Mouse (Mus musculus): ENCODE measurements around the gene Rrn3. TPM values are rescaled to one million over a fixed set of nuclear protein-coding genes. Genes with fewer than 3 reads are reported as not detected.
"Not testable (repeated sequence)": the region's sequence is repeated elsewhere in the genome, so short reads cannot be mapped to it uniquely, and the experiment has no call there.

The Rrn3 gene
- 61.0 and 63.6 TPM in 2 replicates for polyA plus RNA-seq (2016; fragmentation: Nextera tagmentation; extraction: Ambion mirVana)

DNA sequence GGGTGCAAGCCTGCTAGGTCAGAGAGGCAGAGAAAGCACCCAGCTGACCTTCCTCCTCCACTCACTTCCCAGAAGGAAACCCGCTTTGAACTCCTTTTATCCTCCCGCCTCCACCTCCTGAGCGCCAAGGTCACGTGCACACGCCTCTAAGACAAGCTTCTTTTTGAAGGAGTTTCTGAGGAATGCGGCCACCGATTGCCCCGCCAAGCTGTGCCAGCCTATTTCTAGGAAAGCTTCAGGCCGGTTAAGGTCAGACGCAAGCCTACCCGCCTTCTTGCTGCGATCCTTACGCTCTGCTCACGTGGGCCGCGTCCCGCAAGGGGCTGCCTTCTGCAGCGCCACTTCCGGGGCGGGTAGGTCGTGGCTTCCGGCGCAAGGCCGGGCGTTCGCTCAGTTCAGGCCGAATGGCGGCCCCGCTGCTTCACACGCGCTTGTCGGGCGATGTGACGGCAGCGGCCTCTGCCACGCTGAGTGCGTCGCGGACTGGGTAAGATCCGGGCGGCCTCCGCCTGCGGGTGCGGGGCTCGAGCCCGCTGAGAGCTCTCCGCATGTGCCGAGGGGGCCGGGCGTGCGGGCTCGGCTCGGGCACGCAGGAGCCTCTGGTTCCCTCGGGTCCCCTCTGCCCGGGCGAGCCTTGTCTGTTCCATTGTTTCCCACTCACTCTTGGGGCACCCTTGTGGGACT, at the start of gene Rrn3:
Gene Rrn3 (plus strand): TSS at position 356 of the 684 bp plus-strand sequence.
- H3K9ac ChIP-seq: peak within 1 kb of the TSS; percentile 94
- H3K9me3 ChIP-seq (replicated peaks): peaks cover 17% of the 10 kb centered on the region
- peaks cover 14% of the 10 kb centered on the region for H3K4me1 ChIP-seq (replicated peaks)
- ATAC-seq (ENCODE audit: insufficient number of reproducible peaks, low FRiP score): peak; percentile 98
- peak within 1 kb of the TSS; percentile 97 for H3K4me3 ChIP-seq
- no peaks in the 10 kb centered on the region for H3K27me3 ChIP-seq (replicated peaks)
- under 1% methylated on average over 57 of the region's 57 CpGs for WGBS
- peaks cover 30% of the 10 kb centered on the region for H3K36me3 ChIP-seq
- H3K27ac ChIP-seq (ENCODE audit: poor library complexity, severe bottlenecking): peak within 1 kb of the TSS; percentile 78
- peak within 1 kb of the TSS; percentile 74 for H3K4me2 ChIP-seq

DNA sequence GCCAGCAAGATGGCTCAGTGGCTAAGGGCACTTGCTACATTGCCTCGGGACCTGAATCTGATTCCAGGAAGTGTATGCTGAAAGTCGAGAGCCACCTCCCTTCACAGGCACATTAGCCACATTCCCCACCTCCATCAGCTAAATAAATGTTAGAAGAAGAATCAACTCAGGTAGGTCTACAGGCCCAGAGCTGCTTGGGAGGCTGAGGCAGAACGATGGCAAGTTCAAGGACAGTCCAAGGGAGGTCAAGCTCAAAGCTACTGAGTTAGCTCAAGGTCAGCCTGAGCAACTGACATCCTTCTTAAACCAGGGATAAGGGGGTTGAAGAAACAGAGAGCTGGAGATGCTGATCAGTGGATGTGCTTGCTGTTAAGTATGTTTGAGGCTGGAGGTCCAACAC, 47.7 kb upstream of the Rrn3 start:
- WGBS: 63% methylated on average over 3 of the region's 3 CpGs
- no peak for ATAC-seq (ENCODE audit: insufficient number of reproducible peaks, low FRiP score)
- no peaks in the 10 kb centered on the region for H3K36me3 ChIP-seq
- peaks cover 7% of the 10 kb centered on the region; the same call in 1 of the 2 replicates for H3K27me3 ChIP-seq (replicated peaks)
- H3K27ac ChIP-seq (ENCODE audit: poor library complexity, severe bottlenecking): no peak overlapping the region
- no peak overlapping the region for H3K9ac ChIP-seq
- no peak overlapping the region for H3K4me3 ChIP-seq
- peaks cover 9% of the 10 kb centered on the region for H3K4me1 ChIP-seq (replicated peaks)
- no peak overlapping the region for H3K4me2 ChIP-seq
- H3K9me3 ChIP-seq (replicated peaks): no peaks in the 10 kb centered on the region

DNA sequence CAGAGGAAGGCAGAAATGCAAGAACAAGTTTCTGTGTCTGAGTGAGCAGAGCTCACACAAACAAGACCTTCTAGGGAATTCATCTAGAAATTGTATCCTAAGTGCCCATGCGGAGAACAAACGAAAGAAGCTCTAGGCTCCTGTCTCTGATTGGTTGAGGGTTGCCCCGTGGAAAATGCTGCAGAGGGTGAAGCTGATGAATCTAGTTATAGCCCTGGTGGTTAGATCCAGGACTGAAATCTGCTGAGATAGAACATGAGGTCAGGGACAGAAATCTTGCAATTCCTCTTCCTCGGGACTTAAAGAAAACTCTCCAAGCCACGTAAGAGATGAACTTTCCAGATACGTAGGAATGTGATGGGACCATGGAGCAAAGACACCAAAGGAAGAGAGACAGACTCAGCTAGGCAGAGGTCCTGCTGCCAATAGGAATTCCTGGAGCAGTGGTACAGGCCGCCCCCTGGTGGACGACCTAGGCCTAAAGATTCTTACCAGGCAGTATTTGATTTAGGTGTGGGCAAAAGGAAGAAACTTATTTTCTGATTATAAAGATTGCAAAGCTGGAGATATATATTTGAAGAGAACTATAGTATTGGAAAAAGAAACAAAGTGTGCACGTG, 46.9 kb upstream of the Rrn3 start:
- no peak overlapping the region for H3K9ac ChIP-seq
- no peak overlapping the region for H3K27ac ChIP-seq (ENCODE audit: poor library complexity, severe bottlenecking)
- no peak for ATAC-seq (ENCODE audit: insufficient number of reproducible peaks, low FRiP score)
- no peak overlapping the region for H3K4me3 ChIP-seq
- no peaks in the 10 kb centered on the region for H3K9me3 ChIP-seq (replicated peaks)
- H3K36me3 ChIP-seq: no peaks in the 10 kb centered on the region
- WGBS: 20% methylated on average over 9 of the region's 9 CpGs
- no peak overlapping the region for H3K4me2 ChIP-seq
- peaks cover 9% of the 10 kb centered on the region for H3K4me1 ChIP-seq (replicated peaks)
- peaks cover 7% of the 10 kb centered on the region; the same call in 1 of the 2 replicates for H3K27me3 ChIP-seq (replicated peaks)

DNA sequence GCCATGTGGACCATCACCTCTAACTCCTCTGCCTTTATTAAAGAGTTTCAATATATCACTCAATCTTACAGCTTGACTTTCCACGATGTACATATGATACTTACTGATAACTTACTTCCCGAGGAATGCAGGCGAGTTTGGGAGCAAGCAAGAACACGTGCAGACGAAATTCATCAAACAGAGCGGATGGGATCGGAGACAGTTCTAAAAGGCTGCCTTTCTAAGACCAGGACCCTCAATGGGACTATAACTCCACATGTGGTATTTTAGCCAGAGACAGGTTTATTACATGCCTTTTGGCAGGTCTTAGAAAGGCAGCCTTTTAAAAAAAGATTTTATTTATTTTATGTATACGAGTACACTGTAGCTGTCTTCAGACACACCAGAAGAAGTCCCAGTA, 44.5 kb upstream of the Rrn3 start:
- H3K4me3 ChIP-seq: no peak overlapping the region
- H3K27ac ChIP-seq (ENCODE audit: poor library complexity, severe bottlenecking): no peak overlapping the region
- no peak for ATAC-seq (ENCODE audit: insufficient number of reproducible peaks, low FRiP score)
- no peaks in the 10 kb centered on the region for H3K27me3 ChIP-seq (replicated peaks)
- H3K4me2 ChIP-seq: no peak overlapping the region
- no peaks in the 10 kb centered on the region for H3K9me3 ChIP-seq (replicated peaks)
- WGBS: 76% methylated on average over 8 of the region's 8 CpGs
- no peaks in the 10 kb centered on the region for H3K36me3 ChIP-seq
- no peak overlapping the region for H3K9ac ChIP-seq
- no peaks in the 10 kb centered on the region; the same call in 1 of the 2 replicates for H3K4me1 ChIP-seq (replicated peaks)

DNA sequence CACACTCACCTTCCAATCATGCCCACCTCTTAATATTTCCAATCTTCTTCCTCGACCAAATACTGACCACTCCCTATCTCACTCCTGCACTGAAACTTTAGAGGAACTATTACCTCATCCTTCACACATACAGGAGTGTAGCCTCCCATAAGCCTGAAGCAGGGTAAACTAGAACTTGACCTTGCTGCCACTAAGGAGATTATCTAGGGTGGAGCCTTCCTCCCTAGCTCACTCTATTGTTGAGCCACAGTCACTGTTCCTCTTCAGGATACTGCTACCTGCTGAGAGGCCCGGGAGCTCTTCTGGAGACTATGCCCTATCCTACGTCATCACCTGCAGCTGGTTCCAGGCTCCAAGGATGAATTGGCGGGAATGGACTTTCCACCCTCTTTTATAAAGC, 41.5 kb upstream of the Rrn3 start:
- not testable (repeated sequence) for H3K4me2 ChIP-seq; ATAC-seq (ENCODE audit: insufficient number of reproducible peaks, low FRiP score)
- 61% methylated on average over 4 of the region's 4 CpGs for WGBS

DNA sequence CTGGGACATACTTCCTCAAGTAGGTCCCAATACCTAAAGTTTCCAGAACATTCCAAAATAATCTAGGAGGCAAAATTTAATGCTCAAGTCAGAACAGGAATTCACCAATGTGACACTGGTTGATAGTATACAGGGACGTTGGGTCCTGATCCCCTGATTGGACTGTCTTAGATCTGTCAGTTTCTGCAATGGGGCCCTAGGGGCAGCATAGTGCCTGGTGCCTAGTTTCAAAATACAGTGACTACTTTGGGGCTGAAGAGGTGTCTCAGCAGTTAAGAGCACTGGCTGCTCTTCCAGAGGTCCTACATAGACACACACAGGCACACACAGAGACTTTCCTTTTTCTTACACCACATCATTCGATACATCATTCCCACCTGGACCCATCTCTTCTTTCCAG, 39.7 kb upstream of the Rrn3 start:
- no peak for ATAC-seq (ENCODE audit: insufficient number of reproducible peaks, low FRiP score)
- Histone ChIP-seq H3K4me2 (no peak overlapping the region), H3K36me3 (no peaks in the 10 kb centered on the region), H3K4me3 (no peak overlapping the region), H3K9ac (no peak overlapping the region), H3K4me1 (replicated peaks) (no peaks in the 10 kb centered on the region), H3K27ac (ENCODE audit: poor library complexity, severe bottlenecking) (no peak overlapping the region), H3K27me3 (replicated peaks) (no peaks in the 10 kb centered on the region), H3K9me3 (replicated peaks) (no peaks in the 10 kb centered on the region)
- 66% methylated on average over 2 of the region's 2 CpGs for WGBS

More for the DNA sequence above, 41.5 kb upstream of the Rrn3 start:
- H3K36me3 ChIP-seq; H3K9ac ChIP-seq; H3K9me3 ChIP-seq (replicated peaks); H3K4me1 ChIP-seq (replicated peaks); H3K27me3 ChIP-seq (replicated peaks); H3K27ac ChIP-seq (ENCODE audit: poor library complexity, severe bottlenecking); H3K4me3 ChIP-seq: not testable (repeated sequence)

DNA sequence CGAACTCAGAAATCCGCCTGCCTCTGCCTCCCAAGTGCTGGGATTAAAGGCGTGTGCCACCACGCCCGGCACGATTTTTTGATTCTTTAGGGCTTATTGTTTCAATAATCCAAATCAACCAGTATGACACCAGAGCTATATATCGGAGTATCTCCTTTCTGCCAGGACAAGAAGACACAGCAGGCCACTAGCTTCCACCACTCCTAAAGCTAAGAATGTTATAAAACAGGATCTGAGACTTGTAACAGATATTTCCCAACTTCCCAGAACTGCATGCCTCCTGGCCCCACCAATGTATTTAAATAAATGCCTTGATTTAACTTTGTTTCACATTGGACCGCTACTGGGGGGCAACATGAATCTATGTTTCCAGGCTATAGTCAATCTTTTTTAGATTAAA, 32.8 kb upstream of the Rrn3 start:
- Histone ChIP-seq H3K27me3 (replicated peaks) (no peaks in the 10 kb centered on the region; the same call in 1 of the 2 replicates), H3K27ac (ENCODE audit: poor library complexity, severe bottlenecking) (no peak overlapping the region), H3K36me3 (no peaks in the 10 kb centered on the region), H3K9ac (no peak overlapping the region), H3K4me3 (no peak overlapping the region), H3K9me3 (replicated peaks) (no peaks in the 10 kb centered on the region), H3K4me2 (no peak overlapping the region), H3K4me1 (replicated peaks) (no peaks in the 10 kb centered on the region)
- ATAC-seq (ENCODE audit: insufficient number of reproducible peaks, low FRiP score): no peak
- WGBS: 84% methylated on average over 8 of the region's 8 CpGs

DNA sequence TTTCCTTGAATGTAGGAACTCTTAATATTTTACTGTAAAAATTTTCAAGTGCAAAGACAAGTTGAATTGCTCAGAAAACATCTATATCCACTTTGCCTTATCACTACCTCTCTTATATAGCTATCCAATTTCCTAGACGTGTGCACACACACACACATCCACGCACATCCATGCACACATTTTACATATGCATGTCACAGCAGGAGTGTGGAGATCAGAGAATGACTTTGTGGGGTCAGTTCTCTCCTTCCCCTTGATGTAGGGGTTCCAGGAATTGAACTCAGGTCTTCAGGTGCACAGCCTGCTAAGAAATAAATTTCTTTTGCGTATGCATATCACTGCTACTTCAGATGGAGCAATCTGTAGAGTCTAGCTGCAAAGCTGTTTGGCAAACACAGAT, 32.4 kb upstream of the Rrn3 start:
- no peak for ATAC-seq (ENCODE audit: insufficient number of reproducible peaks, low FRiP score)
- H3K27ac ChIP-seq (ENCODE audit: poor library complexity, severe bottlenecking): no peak overlapping the region
- WGBS: 68% methylated on average over 3 of the region's 3 CpGs

DNA sequence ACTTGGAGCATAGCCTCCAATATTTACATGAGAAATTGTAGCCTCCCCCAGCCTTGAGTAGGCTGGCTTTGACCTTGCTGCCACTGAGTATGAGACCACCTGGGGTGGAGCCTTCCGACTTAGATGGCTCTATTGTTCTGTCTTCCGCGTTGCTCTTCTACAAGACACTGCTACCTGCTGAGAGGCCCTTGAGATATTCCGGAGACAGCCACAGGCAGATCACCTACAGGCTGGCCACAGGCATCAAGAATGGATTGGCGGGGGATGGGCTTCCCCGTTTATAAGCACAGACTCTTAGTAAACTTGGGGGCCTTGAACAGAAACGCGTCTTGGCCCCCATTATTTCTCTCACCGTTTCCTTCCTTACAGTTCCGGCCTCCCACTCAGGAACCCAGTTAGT, 31.7 kb upstream of the Rrn3 start:
- H3K9me3 ChIP-seq (replicated peaks); ATAC-seq (ENCODE audit: insufficient number of reproducible peaks, low FRiP score); H3K4me1 ChIP-seq (replicated peaks); H3K4me2 ChIP-seq; H3K27ac ChIP-seq (ENCODE audit: poor library complexity, severe bottlenecking); H3K27me3 ChIP-seq (replicated peaks); H3K9ac ChIP-seq; H3K4me3 ChIP-seq; H3K36me3 ChIP-seq: not testable (repeated sequence)
- 22% methylated on average over 10 of the region's 10 CpGs for WGBS

More for the DNA sequence above, 32.4 kb upstream of the Rrn3 start:
- H3K9ac ChIP-seq: no peak overlapping the region
- no peaks in the 10 kb centered on the region; the same call in 1 of the 2 replicates for H3K27me3 ChIP-seq (replicated peaks)
- no peak overlapping the region for H3K4me2 ChIP-seq
- H3K9me3 ChIP-seq (replicated peaks): no peaks in the 10 kb centered on the region
- H3K4me1 ChIP-seq (replicated peaks): no peaks in the 10 kb centered on the region
- H3K4me3 ChIP-seq: no peak overlapping the region
- no peaks in the 10 kb centered on the region for H3K36me3 ChIP-seq

DNA sequence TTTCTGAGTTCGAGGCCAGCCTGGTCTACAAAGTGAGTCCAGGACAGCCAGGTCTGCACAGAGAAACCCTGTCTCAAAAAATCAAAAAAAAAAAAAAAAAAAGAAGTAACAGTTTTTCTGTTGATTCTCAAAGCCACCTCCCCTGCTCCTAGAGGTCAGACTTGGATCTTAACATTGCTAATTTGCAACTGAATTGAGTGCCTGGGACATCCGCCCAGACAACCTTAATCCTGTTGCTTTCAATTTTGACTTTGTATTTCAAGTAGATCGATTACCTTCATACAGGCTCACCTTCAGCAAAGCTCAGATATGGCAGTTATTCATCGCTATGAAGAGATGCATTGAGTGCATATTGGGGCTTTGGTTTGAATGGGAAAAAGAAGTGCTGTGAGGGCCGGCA, 31.2 kb upstream of the Rrn3 start:
- H3K4me1 ChIP-seq (replicated peaks): no peaks in the 10 kb centered on the region
- ATAC-seq (ENCODE audit: insufficient number of reproducible peaks, low FRiP score): no peak
- H3K27me3 ChIP-seq (replicated peaks): no peaks in the 10 kb centered on the region; the same call in 1 of the 2 replicates
- no peaks in the 10 kb centered on the region for H3K36me3 ChIP-seq
- H3K9me3 ChIP-seq (replicated peaks): no peaks in the 10 kb centered on the region
- H3K4me2 ChIP-seq: no peak overlapping the region
- no peak overlapping the region for H3K9ac ChIP-seq
- 56% methylated on average over 5 of the region's 5 CpGs for WGBS
- H3K27ac ChIP-seq (ENCODE audit: poor library complexity, severe bottlenecking): no peak overlapping the region
- no peak overlapping the region for H3K4me3 ChIP-seq

DNA sequence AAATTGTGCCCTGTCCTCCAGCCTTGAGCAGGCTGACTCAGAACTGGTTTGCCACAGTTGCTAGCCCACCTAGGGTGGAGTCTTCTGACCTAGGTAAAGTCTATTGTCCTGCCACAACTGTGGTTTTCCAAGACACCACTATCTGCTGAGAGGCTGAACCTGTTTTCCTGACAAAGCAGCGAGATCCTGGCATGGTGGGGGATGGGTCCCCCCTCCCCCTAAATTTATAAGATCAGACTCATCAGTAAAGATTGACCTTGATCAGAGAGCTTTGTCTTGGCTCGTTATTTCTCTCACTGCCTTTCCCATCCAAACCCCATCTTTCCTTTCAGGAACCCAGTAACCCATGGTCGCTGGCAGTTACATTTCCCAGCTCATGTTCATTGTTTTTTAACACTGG, 30.5 kb upstream of the Rrn3 start:
- WGBS: 64% methylated on average over 3 of the region's 3 CpGs
- Histone ChIP-seq H3K4me2 (no peak overlapping the region), H3K9ac (no peak overlapping the region), H3K9me3 (replicated peaks) (no peaks in the 10 kb centered on the region), H3K27ac (ENCODE audit: poor library complexity, severe bottlenecking) (no peak overlapping the region), H3K27me3 (replicated peaks) (no peaks in the 10 kb centered on the region; the same call in 1 of the 2 replicates), H3K4me3 (no peak overlapping the region), H3K36me3 (no peaks in the 10 kb centered on the region), H3K4me1 (replicated peaks) (peaks cover 2% of the 10 kb centered on the region; the same call in 1 of the 2 replicates)
- ATAC-seq (ENCODE audit: insufficient number of reproducible peaks, low FRiP score): no peak

All from heart, embryonic 12.5 days (tissue).